Mouse (Mus musculus) spleen, postnatal 4 days (tissue): ENCODE results near the gene Gm3327.
"Not testable (repeated sequence)": the region's sequence is repeated elsewhere in the genome, so short reads cannot be mapped to it uniquely, and the experiment has no call there.

ENCODE experiments used
- DNase-seq, 2 experiments: peaks; one replicate each; pipeline ENCODE4 v3.0.0; 2022; ENCODE audit warnings: low spot score in 2 of 2

The Gm3327 gene

DNA sequence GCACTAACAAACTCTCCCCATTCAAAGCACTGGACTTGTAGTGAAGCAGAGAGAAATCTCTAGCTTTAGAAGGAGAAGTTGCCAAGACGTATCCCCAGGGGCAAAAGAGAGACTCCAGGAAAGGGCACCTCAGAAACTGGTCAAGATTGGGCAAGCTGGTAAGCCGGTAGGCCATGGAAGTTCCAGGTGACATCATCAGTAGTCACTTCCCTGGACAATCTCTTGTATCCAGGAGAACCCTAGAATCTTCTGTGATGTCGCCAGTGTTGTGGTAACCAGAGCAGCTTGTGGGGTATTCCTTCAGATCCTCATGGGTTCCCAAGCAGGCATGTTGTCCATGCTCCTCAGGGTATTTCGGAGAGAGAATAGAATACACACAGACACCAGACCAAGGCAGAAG, at the start of gene Gm3327:
Gene Gm3327, plus strand, starts transcription at position 301 of the 400 bp plus-strand sequence.
- DNase-seq: not testable (repeated sequence)

DNA sequence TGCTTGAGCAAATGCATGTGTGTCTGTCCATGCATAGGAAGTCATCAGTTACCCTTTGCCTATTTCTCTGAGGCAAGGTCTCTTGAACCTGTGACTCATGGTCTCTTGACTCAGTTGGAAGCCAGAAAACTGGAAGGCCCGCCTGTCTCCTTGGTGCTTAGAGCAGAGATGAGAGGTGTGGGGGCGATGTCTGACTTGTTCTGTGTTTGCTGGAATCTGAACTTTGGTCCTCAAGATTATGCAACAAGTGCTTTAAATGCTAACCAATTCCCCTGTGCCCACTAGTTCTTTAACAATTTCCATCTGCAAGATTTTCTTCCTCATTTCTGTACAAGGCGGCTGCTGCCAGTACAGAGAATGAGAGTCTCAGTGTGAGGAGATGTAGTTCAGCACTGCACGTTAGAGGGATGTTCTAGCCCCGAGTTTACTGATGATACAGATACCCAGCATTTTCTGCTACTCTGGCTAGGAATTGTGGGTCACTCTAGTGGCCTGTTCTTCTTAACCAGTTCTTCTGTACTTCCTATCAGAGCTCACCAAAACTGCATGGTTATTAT, 45.8 kb upstream of the Gm3327 start:
- not testable (repeated sequence) for DNase-seq

DNA sequence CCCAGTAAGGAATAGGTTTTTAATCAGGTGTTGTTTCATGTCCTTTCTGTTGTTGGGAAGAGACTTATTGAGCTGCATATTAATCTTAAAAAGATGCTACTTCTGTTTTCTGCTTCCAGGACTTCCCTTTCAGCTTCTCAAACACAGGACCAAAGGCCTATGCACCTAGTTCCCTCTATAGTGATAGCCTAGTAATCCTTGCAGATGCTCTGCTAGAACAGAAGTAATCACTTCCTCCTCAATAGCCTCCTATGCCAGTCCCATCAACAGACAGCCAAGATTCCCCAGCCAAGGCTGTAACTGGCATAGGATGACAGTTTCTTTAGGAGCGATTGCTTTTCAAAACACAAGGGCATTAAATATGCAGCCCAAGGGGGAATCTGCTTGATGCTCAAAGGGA, 37.1 kb upstream of the Gm3327 start:
- not testable (repeated sequence) for DNase-seq

DNA sequence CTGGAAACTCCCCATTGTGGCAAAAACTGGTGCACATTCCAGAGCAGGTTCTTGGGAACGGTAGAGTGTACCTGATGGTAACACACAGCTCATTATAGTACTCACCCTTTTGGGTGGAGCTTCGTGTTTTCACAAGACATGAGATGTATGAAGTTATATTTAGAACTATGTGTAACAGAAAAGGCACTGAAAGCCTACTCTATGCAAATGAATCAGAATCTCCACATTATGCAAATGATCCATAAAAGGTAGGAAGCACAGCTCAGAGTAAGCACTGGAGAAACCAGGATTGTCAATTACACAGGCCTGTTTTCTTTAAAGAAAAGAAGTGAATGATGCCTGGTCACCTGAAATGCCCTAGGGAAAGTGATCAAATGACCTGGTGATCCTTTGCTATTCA, 36.1 kb upstream of the Gm3327 start:
- not testable (repeated sequence) for DNase-seq

DNA sequence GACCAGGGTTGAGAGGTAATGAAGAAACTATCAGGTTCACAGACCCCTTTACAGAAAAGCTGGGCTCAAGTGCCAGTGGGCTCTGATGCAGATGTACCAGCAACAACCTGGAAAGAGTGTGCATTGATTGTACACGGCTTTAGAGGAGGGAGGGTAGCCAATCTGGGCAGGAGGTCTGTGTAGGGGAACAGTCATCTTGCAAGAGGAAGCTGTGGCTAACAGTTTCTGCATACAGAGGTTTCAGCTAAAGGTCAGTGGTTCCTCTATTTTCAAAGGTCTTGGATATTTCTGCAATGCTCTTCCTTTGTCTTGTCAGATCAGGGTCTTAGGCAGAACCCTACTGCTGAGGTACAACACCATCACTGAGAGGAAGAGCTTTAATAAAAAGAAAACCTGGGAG, 32.1 kb upstream of the Gm3327 start:
- not testable (repeated sequence) for DNase-seq

DNA sequence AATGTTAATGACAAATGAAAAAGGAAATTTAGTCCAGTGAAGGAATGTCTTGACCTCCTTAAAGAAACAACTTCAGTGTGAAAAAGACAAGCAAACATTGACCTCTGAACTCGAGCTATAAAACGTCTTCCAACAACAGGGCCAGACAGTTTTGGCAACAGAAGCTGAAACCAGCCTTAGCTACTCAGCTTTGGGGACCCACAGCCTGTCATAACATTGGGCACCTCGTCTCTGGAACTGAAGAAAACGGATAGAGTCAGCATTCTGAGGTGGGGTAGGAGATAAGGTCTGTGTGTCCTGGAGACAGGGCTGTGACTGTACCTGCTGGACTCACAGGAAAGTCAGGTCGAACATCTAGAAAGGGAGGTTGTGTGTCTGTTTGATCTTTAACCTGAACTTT, 29.2 kb upstream of the Gm3327 start:
- not testable (repeated sequence) for DNase-seq

DNA sequence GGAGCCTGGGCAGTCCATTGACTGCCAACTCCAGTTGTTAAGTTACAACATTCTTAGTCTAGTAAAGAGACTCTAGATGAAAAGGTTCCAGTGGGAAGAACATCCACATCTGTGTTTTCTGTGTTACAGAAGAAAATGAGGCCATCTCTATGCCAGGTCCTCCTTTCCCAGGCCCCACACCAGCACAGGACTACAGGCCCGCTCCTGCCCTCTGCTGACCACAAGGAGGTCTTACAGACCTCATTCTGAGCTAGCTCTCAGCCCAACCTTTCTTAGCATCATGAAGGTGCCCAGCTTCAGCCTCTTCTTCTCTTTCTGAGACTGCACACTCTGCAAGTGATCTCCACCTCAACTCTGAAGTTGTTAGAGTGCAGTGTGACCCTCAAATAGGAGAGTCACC, 23.6 kb upstream of the Gm3327 start:
- DNase-seq: not testable (repeated sequence)

DNA sequence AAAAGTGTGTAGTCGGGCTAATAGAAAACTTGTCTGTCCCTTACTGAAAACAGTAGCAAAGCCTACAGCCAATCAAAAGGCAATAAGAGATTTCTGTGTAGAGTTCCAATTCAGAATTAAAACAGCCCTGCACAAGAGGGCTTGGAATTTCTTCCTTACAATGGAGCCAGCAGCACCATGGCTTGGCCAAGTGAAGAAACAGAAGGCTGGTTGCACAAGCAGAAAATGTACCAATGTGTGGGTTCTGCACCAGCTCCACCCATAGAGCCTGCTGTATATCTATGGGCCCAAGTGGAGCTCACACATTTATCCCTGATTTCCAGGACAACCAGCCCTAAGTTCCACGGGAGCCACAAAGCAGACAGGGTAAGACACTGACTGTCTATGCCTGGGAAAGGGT, 21.3 kb upstream of the Gm3327 start, which contains the start of gene Ear2:
Gene Ear2, plus strand, starts transcription at position 301 of the 400 bp plus-strand sequence.
- DNase-seq: not testable (repeated sequence)

DNA sequence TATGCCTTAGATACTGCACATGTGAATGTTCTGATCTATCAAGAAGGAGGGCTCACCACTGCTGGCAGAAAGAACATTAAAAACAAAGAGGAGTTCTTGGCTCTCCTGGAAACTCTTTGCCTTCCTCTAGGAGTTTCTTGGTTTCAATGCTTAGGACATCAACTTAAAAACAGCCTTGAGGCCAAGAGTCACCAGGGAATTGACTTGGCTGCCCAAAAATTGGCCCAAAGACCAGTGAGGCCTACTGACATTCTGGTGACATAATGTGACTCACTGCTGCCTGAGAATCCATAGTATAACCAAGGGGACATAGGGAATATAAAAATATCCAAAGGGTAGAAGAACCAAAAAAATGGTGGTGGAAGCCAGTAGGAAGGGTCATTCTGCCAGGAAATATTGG, 12.7 kb upstream of the Gm3327 start:
- DNase-seq: no peak
